Mouse (Mus musculus) urinary bladder, postnatal 10 days (tissue): ENCODE measurements around the gene Aspdh.
A peak's percentile ranks its signal among the peaks of the same experiment; 100 is the strongest.

ENCODE experiments used
- DNase-seq: peaks from one replicate; pipeline ENCODE4 v3.0.0; 2022; ENCODE audit warnings: low spot score

Gene Aspdh

GRCm38 (mm10) chr7:44446070-44446855 lies 18.9 kb upstream of the Aspdh start:
- no peak for DNase-seq

DNA sequence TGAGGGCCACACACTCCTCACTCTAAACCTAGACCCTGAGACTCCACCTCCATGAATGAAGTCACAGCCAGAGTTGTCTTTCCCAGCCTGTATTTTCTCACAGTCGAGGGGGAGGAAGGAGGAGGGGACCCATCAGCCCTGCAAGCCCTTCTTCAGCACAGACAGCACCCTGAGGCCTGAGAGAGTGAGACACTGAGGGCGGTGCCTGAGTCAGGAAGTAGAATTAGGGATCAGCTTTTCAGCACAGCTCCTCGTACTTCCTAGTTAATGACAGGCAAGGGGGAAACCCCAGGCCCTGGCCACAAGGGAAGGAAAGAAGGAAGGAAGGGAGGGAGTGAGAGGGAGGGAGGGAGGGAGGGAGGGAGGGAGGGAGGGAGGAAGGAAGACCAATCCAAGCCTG lies 11.9 kb upstream of the Aspdh start:
- no peak for DNase-seq

GRCm38 (mm10) chr7:44456302-44456701 lies 8.9 kb upstream of the Aspdh start:
- no peak for DNase-seq

DNA sequence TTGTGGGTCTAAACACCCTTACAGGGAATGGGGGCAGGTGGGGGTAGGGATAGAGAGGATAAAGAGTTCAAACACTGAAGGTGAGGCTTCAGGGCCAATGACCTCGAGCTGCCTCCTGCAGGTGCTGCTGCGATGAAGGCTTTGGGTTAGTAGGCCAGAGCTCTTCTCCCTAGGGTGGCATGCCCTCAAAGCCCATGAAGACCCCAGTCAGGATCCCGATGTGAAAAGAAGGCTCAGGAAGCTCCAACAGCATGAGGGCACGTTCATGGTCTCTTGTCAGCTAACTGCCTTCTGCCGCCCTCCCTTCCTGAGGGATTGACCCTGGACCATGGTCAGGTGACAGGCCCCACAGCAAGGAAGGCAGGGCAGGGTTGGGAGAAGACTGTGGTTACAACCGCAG lies 5.1 kb upstream of the Aspdh start:
- DNase-seq = no peak

DNA sequence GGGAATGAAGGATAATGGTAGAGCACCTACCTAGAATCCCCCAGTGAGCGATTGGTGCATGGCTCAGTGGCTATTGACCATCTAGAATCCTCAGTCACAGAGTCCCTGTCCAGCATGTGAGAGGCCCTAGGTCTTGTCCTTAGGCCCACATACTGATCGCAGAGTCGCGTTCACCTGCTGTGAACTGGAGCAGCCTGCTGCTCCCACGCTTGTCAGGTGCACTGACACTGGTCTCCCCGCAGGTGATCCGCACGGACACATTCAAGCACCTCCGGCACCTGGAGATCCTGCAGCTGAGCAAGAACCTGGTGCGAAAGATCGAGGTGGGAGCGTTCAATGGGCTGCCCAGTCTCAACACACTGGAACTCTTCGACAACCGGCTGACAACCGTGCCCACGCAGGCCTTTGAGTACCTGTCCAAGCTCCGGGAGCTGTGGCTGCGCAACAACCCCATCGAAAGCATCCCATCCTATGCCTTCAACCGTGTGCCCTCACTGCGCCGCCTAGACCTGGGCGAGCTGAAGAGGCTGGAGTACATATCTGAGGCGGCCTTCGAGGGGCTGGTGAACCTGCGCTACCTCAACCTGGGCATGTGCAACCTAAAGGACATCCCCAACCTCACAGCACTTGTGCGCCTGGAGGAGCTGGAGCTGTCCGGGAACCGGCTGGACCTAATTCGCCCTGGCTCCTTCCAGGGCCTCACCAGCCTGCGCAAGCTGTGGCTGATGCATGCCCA lies 4.3 kb upstream of the Aspdh start:
- no peak for DNase-seq

- DNase-seq = no peak
These were observed 3.5 kb upstream of the Aspdh start for GRCm38 (mm10) chr7:44461503-44462217.

- DNase-seq = no peak
These were observed 2.8 kb upstream of the Aspdh start for GRCm38 (mm10) chr7:44462218-44463055.

- no peak for DNase-seq
These were observed 2.1 kb upstream of the Aspdh start for GRCm38 (mm10) chr7:44463056-44463425.

DNA sequence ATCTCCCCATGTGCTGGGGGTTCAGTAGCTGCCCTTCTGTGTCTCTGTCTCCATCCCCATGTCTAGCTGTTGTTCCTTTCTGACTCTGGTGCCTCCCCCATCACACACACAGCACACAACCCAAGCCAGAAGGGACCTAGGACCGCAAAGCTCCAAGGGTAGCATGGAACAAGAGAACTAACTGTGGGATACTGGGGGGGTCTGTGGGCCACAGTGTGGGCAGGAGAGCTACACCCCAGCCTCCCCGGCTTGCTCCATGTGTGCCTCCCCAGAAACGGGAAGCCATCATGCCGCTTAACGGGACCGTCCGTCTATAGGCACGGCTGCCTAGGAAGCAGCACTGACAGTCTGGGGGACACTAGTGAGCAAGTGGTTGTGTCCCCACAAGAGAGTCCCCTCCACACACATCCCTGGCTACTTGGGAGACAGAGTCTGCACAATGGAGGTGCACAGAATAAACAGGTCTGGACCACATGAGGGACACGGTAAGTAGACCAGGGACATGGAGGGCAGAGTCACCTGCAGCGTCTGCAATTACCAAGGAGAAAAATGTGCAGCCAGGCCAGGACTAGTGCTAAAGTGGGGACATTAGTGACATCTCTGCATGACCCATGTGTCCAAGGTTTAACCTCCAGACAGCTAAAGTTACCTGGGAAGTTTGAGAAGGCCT lies 1.5 kb upstream of the Aspdh start:
- DNase-seq = no peak

DNA sequence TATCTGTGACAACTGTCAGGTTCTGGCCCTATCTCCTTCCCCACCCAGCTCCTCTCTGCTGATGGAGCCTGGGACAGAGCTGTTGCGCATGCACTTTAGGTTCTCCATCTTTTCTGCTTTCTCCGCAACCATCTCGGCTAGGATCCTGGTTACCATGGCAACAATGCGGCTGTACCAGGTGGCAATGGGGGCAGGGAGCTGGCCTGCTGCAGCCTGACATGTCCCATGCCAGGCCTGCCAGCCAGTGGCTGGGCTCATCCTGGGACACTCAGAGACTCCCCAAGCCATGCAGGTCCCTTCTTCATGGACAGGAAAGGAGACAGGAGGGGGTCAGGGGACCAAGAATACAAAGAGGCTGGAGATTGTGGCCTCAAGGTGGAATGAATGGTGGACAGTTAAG lies 680 bp upstream of the Aspdh start:
- DNase-seq = no peak

DNA sequence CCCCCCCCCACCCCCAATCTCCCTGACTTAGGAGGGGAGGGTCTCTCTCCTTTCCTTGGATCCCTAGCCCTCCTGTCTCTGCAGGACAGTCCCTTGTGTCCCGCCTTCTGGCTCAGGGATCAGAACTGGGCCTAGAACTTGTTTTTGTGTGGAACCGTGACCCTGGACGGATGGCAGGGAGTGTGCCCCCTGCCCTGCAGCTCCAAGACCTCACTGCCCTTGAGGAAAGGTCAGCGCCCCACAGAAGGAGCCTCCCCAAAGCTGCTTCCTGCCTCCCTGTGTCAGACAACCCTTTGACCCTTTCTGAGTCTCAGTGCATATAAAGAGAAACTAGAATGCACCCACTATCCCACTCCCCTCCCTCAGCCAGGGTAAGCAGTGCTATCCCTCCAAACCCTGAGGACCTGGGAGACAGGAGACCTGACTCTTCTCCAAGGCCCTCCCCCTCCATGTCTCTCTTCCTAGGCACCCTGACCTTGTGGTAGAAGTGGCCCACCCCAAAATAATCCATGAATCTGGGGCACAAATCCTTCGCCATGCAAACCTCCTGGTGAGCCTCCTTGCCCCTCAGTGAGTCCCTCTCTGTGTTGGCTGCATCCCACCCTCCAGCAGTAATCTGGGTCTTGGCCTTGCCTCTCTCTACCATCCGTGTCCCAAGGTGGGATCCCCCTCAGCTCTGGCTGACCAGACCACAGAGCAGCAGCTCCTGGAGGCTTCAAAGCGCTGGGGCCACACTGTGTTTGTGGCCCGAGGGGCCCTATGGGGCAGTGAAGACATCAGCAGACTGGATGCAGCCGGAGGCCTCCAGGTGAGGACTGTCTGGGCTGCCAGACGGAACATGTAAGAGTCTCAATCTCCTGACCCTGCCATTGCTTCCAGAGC lies 1.1 kb downstream of the Aspdh start:
- DNase-seq = no peak

GRCm38 (mm10) chr7:44466888-44467311 lies 1.7 kb downstream of the Aspdh start:
- no peak for DNase-seq

- DNase-seq = peak; percentile 70
These were observed 2.7 kb downstream of the Aspdh start, which contains the start of gene Josd2 for GRCm38 (mm10) chr7:44467811-44468411. Gene Josd2, plus strand, starts transcription at chr7:44467980.

GRCm38 (mm10) chr7:44468644-44469285 lies 3.6 kb downstream of the Aspdh start:
- no peak for DNase-seq

DNA sequence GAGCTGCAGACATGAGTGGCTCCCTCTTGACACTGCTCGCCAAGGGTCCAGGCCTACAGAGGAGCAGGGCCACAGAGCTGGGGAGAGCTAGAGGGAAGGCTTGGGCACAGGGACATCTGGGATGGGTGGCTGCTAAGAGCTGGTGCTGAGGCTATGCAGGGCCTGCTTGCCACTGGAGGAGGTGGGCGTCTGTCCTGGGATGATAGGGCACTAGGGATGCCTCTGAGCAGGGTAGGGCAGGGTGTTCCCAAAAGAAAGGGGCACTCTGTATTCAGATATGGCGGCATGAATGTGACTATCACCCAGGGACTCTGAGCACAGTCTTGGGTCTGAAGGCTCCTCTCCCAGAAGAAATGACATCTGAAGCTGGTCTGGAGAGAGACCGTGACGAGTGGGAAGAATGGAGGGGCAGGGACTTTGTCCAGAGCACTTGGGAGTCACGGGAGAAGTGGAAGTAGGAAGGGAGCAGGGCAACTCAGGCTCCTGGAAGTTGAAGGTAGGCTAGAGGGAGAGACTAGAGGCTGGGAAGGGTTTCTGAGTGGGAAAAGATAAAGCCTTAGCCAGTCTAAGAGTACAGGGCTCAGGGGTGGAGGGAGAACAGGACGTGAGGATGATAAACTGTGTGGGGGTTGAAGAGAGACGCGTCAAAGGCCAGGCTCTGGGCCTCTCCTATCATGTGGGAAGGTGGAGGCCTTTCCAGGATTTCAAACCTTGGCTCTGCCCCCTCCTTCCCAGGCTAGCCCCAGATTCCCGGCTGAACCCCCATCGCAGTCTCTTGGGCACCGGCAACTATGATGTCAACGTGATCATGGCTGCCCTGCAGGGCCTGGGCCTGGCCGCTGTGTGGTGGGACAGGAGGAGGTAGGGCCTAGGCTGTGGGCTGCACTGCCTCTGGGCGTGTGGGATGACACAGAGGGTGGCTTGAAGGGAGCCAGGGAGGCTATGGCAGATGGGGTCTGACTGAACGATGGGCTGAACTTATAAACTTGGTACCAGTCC lies 4.8 kb downstream of the Aspdh start:
- DNase-seq = no peak

- no peak for DNase-seq
These were observed 5.8 kb downstream of the Aspdh start for GRCm38 (mm10) chr7:44470696-44471612.
